Mouse (Mus musculus) stomach, embryonic 14.5 days (tissue): ENCODE results near the gene Fbxo6. TPM values are rescaled to one million over a fixed set of nuclear protein-coding genes. Genes with fewer than 3 reads are reported as not detected.
"Not testable (repeated sequence)": the region's sequence is repeated elsewhere in the genome, so short reads cannot be mapped to it uniquely, and the experiment has no call there.

Source experiments
- ATAC-seq: fragments of 200-750 bp; cut with Nextera tagmentation; 2 replicates; pipeline ENCODE4 v1.8.0; 2017; ENCODE audit warnings: low read depth, moderate TSS enrichment; ENCODE audit not compliant: insufficient number of reproducible peaks, insufficient read depth, low FRiP score
- H3K27ac ChIP-seq: fragments of 300-500 bp; sonication (generic); 2 replicates; pipeline ENCODE4 v1.5.1; 2014; ENCODE audit warnings: mild to moderate bottlenecking, low read length, moderate library complexity, mixed read lengths
- H3K27me3 ChIP-seq: fragments of 300-500 bp; sonication (generic); 2 replicates; pipeline ENCODE4 v1.6.1; 2014; ENCODE audit warnings: low read length, control low read depth, mixed read lengths; ENCODE audit not compliant: control insufficient read depth, insufficient read depth
- H3K36me3 ChIP-seq: fragments of 300-500 bp; sonication (generic); 2 replicates; pipeline ENCODE4 v1.6.1; 2014; ENCODE audit warnings: mild to moderate bottlenecking, control low read depth, low read length, moderate library complexity, mixed read lengths; ENCODE audit not compliant: control insufficient read depth, insufficient read depth
- H3K4me1 ChIP-seq: fragments of 300-500 bp; sonication (generic); 2 replicates; pipeline ENCODE4 v1.6.1; 2014; ENCODE audit warnings: low read length, control low read depth, mixed read lengths; ENCODE audit not compliant: control insufficient read depth, insufficient read depth
- H3K4me2 ChIP-seq: fragments of 300-500 bp; sonication (generic); replicated peaks from 2 replicates; pipeline ENCODE4 v1.6.1; 2014; ENCODE audit warnings: low read depth, low read length, control low read depth
- H3K4me3 ChIP-seq: fragments of 300-500 bp; sonication (generic); 2 replicates; pipeline ENCODE4 v1.5.1; 2014; ENCODE audit warnings: low read depth, low read length, control low read depth
- H3K9ac ChIP-seq: fragments of 300-500 bp; sonication (generic); replicated peaks from 2 replicates; pipeline ENCODE4 v1.6.1; 2014; ENCODE audit warnings: low read depth, mild to moderate bottlenecking, control low read depth, low read length, moderate library complexity, mixed read lengths
- H3K9me3 ChIP-seq: fragments of 300-500 bp; sonication (generic); 2 replicates; pipeline ENCODE4 v1.6.1; 2016; ENCODE audit warnings: low read depth, low read length, control low read depth; ENCODE audit not compliant: control insufficient read depth
- WGBS: fragments of 180-500 bp; shearing (Covaris S2); extraction: QIAGEN DNeasy Blood & Tissue Kit; methylation state at CpG from one replicate; pipeline ENCODE4 v1.1.7; 2014; 5-methylcytosine and 5-hydroxymethylcytosine counted together
- polyA plus RNA-seq: library from polyadenylated mRNA; unstranded; fragments of >200 nt; fragmentation: Nextera tagmentation; extraction: Ambion mirVana; gene quantifications from 2 replicates; pipeline ENCODE4 v1.2.1, GENCODE M21; 2014

Fbxo6 gene
- polyA plus RNA-seq, 1 experiment from 2014 or later = 17.6 TPM

DNA sequence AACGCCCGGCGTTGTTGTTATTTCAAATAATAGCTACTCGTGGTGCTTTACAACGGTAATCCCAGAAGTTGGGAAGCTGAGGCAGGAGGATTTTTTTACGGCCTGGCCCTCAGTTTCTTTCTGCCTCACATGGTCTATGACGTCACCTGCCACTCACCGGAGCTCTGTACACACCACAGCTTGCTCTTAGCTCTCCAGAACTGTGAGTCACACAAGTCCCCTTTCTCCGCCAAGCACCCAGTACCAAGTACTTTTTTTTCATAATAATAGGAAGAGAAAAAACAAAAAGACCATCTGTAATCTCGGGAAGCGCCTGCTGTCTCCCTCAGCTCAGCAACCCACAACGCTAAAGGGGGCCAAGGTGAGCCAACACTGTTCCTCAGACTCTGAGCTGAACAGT lies 29.5 kb upstream of the Fbxo6 start:
- Histone ChIP-seq H3K36me3 (no peaks in the 10 kb centered on the region), H3K9ac (no peak overlapping the region), H3K4me2 (no peak overlapping the region), H3K4me3 (no peak overlapping the region), H3K4me1 (no peaks in the 10 kb centered on the region), H3K27me3 (no peaks in the 10 kb centered on the region), H3K27ac (no peak overlapping the region), H3K9me3 (no peaks in the 10 kb centered on the region)
- WGBS = 88% methylated on average over 12 of the region's 12 CpGs
- ATAC-seq = no peak

DNA sequence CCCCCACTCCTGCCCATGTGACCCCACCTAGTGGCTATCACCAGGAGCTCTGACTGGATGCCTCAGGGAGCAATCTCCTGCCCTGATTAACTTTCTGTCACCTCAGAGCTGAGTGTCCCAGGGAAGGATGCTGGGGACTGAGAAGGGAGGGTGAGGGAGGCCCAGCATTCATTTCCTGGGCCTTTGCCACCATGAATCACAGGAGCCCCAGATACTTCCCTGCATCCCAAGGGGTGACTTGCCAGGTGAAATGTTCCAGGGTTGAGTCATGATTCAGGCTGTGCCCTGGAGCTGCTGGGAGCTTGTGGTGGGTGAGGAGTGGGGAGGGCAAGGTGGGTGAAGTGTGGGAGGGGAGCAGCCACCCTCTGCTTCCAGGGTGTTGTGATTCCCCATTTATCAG lies 25.8 kb upstream of the Fbxo6 start:
- H3K27ac ChIP-seq = no peak overlapping the region
- no peak overlapping the region for H3K4me2 ChIP-seq
- no peaks in the 10 kb centered on the region for H3K9me3 ChIP-seq
- no peaks in the 10 kb centered on the region for H3K36me3 ChIP-seq
- H3K4me3 ChIP-seq = no peak overlapping the region
- no peak overlapping the region for H3K9ac ChIP-seq
- no peaks in the 10 kb centered on the region; the same call in 1 of the 2 replicates for H3K4me1 ChIP-seq
- peaks cover 28% of the 10 kb centered on the region for H3K27me3 ChIP-seq
- ATAC-seq = no peak

DNA sequence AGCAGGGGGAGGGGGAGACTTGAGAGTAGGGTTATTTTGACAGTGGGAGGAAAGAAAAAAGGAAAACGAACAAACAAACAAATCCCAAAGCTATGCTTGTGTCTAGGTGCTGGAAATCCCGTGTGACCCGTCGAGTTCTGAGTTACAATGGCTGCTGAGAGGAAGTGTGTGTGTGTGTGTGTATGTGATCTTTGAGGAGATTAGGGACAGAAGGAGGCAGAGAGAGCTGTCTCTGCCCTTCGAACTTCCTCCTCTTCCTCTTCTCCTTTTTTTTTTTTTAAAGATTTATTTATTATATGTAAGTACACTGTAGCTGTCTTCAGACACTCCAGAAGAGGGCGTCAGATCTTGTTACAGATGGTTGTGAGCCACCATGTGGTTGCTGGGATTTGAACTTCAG lies 24.7 kb upstream of the Fbxo6 start:
- not testable (repeated sequence) for H3K9me3 ChIP-seq, H3K27ac ChIP-seq, H3K4me3 ChIP-seq, H3K9ac ChIP-seq, H3K4me2 ChIP-seq, ATAC-seq, H3K36me3 ChIP-seq, H3K4me1 ChIP-seq
- 72% methylated on average over 5 of the region's 6 CpGs for WGBS
- H3K27me3 ChIP-seq = peaks cover 37% of the 10 kb centered on the region

DNA sequence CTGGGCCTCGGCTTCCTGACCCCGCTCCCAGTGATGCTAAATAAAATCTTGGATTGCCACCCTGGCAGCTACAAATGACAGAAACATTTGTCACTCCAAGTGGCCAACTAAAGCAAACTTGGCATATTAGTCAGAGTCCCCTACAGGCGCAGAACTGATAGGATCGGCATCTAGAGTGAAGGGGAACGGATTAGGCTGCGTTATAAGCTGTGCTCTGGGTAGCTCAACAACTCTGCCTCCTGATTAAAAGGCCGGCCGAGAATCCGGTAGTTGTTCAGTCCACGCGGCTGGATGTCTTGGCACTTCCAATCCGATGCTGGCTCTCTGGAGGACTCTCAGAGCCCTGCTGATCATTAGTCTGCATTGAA lies 22.5 kb upstream of the Fbxo6 start:
- no peak overlapping the region for H3K4me2 ChIP-seq
- no peak for ATAC-seq
- no peaks in the 10 kb centered on the region for H3K9me3 ChIP-seq
- H3K9ac ChIP-seq = no peak overlapping the region
- 19% methylated on average over 12 of the region's 12 CpGs for WGBS
- peaks cover 42% of the 10 kb centered on the region for H3K27me3 ChIP-seq
- H3K4me1 ChIP-seq = no peaks in the 10 kb centered on the region; the same call in 1 of the 2 replicates
- H3K4me3 ChIP-seq = no peak overlapping the region
- H3K27ac ChIP-seq = no peak overlapping the region
- no peaks in the 10 kb centered on the region for H3K36me3 ChIP-seq

DNA sequence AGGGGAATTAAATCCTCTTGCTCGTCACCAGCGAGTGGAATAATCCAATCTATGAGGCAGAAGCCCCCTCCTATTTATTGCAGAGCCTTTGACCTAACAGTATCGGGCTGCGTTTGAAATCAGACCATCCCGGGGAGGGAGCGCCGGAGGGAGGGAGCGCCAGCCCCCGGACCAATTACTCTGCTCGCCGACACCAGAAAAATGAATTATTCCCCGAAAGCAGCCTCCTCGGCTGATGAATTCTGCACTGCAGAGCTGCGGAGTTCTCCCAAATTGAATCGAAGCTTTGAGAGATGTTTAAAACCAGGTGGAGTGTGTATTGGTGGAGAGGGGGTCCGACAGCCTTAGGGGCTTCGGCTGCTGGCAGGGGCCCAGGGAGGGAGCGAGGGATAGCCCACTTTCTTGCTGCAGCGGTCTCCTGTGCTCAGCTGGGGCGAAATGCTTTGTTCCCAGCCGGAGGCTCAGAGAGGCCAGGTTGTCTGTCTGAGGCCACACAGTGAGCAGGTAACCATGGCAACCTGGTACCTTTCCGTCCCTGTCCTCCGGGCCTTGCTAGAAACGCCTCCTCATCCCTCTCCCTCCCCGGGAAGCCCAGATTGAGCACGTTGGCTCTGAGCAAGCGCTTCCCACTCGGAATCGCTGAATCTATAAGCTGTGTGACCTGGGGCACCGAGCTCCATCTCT lies 22.0 kb upstream of the Fbxo6 start:
- Histone ChIP-seq H3K4me3 (no peak overlapping the region), H3K9ac (no peak overlapping the region), H3K4me2 (no peak overlapping the region), H3K27ac (no peak overlapping the region), H3K36me3 (no peaks in the 10 kb centered on the region), H3K9me3 (no peaks in the 10 kb centered on the region), H3K27me3 (peaks cover 42% of the 10 kb centered on the region), H3K4me1 (no peaks in the 10 kb centered on the region; the same call in 1 of the 2 replicates)
- ATAC-seq = no peak
- 2% methylated on average over 30 of the region's 30 CpGs for WGBS

DNA sequence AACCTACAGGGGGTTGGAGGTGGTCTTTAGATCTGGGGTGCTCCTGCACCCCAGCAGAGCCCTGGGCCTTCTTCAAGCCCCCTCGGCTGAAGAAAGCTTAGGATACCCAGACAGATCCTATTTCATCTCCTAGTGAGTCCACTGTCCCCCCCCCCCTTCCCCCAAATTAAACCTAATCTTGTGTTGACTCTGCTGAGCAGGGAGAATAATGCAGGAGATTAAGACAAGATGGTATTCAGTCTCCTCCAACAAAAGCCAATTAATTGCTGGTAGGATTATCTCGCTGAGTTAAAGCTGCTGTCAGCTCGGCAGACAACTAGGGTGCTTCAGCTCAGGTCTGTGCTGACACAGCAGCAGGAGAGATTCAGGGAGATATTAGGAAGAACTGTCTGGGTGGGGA lies 19.3 kb upstream of the Fbxo6 start:
- H3K9ac ChIP-seq = no peak overlapping the region
- H3K4me1 ChIP-seq = no peaks in the 10 kb centered on the region; the same call in 1 of the 2 replicates
- H3K36me3 ChIP-seq = no peaks in the 10 kb centered on the region
- peaks cover 47% of the 10 kb centered on the region for H3K27me3 ChIP-seq
- H3K4me2 ChIP-seq = no peak overlapping the region
- no peaks in the 10 kb centered on the region for H3K9me3 ChIP-seq
- no peak overlapping the region for H3K4me3 ChIP-seq
- no peak for ATAC-seq
- WGBS = 36% methylated on average over 3 of the region's 3 CpGs
- no peak overlapping the region for H3K27ac ChIP-seq

DNA sequence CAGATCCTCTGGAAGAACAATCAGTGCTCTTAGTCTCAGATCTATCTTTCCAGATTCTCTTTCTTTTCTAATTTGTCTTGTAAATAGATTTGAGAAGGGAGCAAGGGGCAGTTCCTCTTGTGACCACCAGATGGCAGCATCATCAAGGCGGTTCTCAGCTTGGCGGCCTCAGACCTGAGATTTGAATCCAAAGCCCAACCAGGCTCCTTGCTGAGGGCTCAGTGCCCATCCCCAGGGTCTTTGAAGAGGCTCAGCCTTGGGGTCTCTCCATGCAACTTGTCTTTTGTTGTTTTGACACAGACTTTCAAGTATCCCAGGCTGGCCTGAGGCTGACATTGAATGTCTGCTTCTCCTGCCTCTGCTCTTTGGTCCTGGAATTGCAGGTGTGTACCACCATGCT lies 18.9 kb upstream of the Fbxo6 start:
- Histone ChIP-seq H3K36me3 (no peaks in the 10 kb centered on the region), H3K4me3 (no peak overlapping the region), H3K4me2 (no peak overlapping the region), H3K27me3 (peaks cover 47% of the 10 kb centered on the region), H3K4me1 (no peaks in the 10 kb centered on the region; the same call in 1 of the 2 replicates), H3K27ac (no peak overlapping the region), H3K9ac (no peak overlapping the region), H3K9me3 (no peaks in the 10 kb centered on the region)
- 3% methylated on average over 2 of the region's 2 CpGs for WGBS
- no peak for ATAC-seq

DNA sequence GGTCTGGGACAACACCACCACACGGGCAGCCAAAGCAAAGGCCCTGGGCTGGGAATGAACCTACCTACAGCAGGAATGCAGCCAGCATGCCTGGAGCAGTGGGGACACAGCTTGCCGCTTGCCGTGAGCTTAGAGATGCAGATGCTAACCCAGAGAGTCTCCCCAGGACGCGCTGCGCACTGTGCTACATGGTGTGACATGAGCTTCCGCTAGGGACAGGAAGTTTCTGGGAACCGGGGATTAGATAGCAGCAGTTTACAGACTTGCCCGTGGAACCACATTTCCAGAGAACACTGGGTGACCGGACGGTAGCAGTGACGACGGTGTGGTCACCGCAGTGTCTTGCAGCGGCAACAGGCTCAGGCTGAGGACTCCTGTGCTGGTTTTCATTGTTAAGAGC lies 17.6 kb upstream of the Fbxo6 start:
- no peaks in the 10 kb centered on the region; the same call in 1 of the 2 replicates for H3K4me1 ChIP-seq
- H3K36me3 ChIP-seq = no peaks in the 10 kb centered on the region
- H3K4me2 ChIP-seq = no peak overlapping the region
- H3K9me3 ChIP-seq = no peaks in the 10 kb centered on the region
- H3K27ac ChIP-seq = no peak overlapping the region
- no peak overlapping the region for H3K4me3 ChIP-seq
- WGBS = 29% methylated on average over 15 of the region's 15 CpGs
- H3K27me3 ChIP-seq = peaks cover 50% of the 10 kb centered on the region
- no peak overlapping the region for H3K9ac ChIP-seq
- ATAC-seq = no peak

DNA sequence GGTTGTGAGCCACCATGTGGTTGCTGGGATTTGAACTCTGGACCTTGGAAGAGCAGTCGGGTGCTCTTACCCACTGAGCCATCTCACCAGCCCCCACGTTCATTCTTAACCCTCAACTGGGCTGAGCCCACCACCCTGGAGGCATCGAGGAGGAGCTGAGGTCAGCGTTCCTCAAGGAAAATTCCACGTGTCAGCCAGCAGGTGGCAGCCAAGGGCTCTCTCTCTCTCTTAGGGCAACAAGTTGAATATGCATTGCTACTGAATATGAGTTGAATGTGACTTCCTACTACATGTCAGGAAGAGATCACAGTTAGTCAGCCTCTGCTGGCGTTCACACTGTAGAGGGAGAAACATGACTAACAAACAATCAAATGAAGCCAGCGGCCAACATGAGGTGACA lies 16.3 kb upstream of the Fbxo6 start:
- Histone ChIP-seq H3K9me3 (no peaks in the 10 kb centered on the region), H3K36me3 (no peaks in the 10 kb centered on the region), H3K9ac (no peak overlapping the region), H3K27me3 (peaks cover 51% of the 10 kb centered on the region), H3K4me3 (no peak overlapping the region), H3K4me1 (no peaks in the 10 kb centered on the region), H3K4me2 (no peak overlapping the region), H3K27ac (no peak overlapping the region)
- ATAC-seq = no peak
- 24% methylated on average over 7 of the region's 7 CpGs for WGBS
